Mouse (Mus musculus): ENCODE measurements around the gene Rbm6. TPM values are rescaled to one million over a fixed set of nuclear protein-coding genes. Genes with fewer than 3 reads are reported as not detected.

Rbm6 gene
- polyA plus RNA-seq, 1 experiment from 2014 or later = 121 TPM

GRCm38 (mm10) chr9:107904726-107905125, 31.7 kb upstream of the Rbm6 start:
- H3K36me3 ChIP-seq = peaks cover 5% of the 10 kb centered on the region
- no peaks in the 10 kb centered on the region for H3K9me3 ChIP-seq
- no peak overlapping the region for H3K9ac ChIP-seq
- H3K27ac ChIP-seq = no peak overlapping the region
- 0 out of 2 replicates have a peak, but pooled peaks have one; percentile 23 for ATAC-seq (ENCODE audit: low FRiP score, low read depth)
- WGBS = 10% methylated on average over 4 of the region's 4 CpGs
- no peak overlapping the region for H3K4me3 ChIP-seq
- peaks cover 25% of the 10 kb centered on the region for H3K4me1 ChIP-seq
- H3K4me2 ChIP-seq (replicated peaks) = no peak overlapping the region
- H3K27me3 ChIP-seq (replicated peaks) = peaks cover 26% of the 10 kb centered on the region

GRCm38 (mm10) chr9:107901627-107901914, 28.5 kb upstream of the Rbm6 start:
- 0 out of 2 replicates have a peak, but pooled peaks have one; percentile 23 for ATAC-seq (ENCODE audit: low FRiP score, low read depth)
- Histone ChIP-seq H3K36me3 (peaks cover 9% of the 10 kb centered on the region), H3K9me3 (no peaks in the 10 kb centered on the region), H3K9ac (no peak overlapping the region), H3K27me3 (replicated peaks) (peaks cover 27% of the 10 kb centered on the region), H3K4me1 (peaks cover 16% of the 10 kb centered on the region), H3K4me3 (peak overlapping the region; percentile 24; the same call in 1 of the 2 replicates), H3K27ac (no peak overlapping the region), H3K4me2 (replicated peaks) (peak overlapping the region; percentile 65)
- 12% methylated on average over 17 of the region's 17 CpGs for WGBS

GRCm38 (mm10) chr9:107900840-107901626, 28.0 kb upstream of the Rbm6 start:
- ATAC-seq (ENCODE audit: low FRiP score, low read depth) = peak; percentile 19; the same call in 1 of the 2 replicates
- H3K9me3 ChIP-seq = no peaks in the 10 kb centered on the region
- H3K27ac ChIP-seq = no peak overlapping the region
- H3K4me1 ChIP-seq = peaks cover 11% of the 10 kb centered on the region; the same call in 1 of the 2 replicates
- peaks cover 26% of the 10 kb centered on the region for H3K27me3 ChIP-seq (replicated peaks)
- 3% methylated on average over 44 of the region's 44 CpGs for WGBS
- peak overlapping the region; percentile 65 for H3K4me2 ChIP-seq (replicated peaks)
- peaks cover 9% of the 10 kb centered on the region for H3K36me3 ChIP-seq
- H3K9ac ChIP-seq = peak overlapping the region; percentile 42; the same call in 1 of the 2 replicates
- H3K4me3 ChIP-seq = peak overlapping the region; percentile 24

GRCm38 (mm10) chr9:107899855-107900254, 26.8 kb upstream of the Rbm6 start:
- H3K4me3 ChIP-seq = no peak overlapping the region
- H3K4me2 ChIP-seq (replicated peaks) = no peak overlapping the region
- H3K27ac ChIP-seq = no peak overlapping the region
- 77% methylated on average over 12 of the region's 12 CpGs for WGBS
- peaks cover 24% of the 10 kb centered on the region for H3K27me3 ChIP-seq (replicated peaks)
- peaks cover 9% of the 10 kb centered on the region for H3K36me3 ChIP-seq
- peaks cover 11% of the 10 kb centered on the region; the same call in 1 of the 2 replicates for H3K4me1 ChIP-seq
- no peak for ATAC-seq (ENCODE audit: low FRiP score, low read depth)
- H3K9ac ChIP-seq = no peak overlapping the region
- H3K9me3 ChIP-seq = no peaks in the 10 kb centered on the region

- Histone ChIP-seq H3K4me2 (replicated peaks) (no peak overlapping the region), H3K36me3 (peaks cover 9% of the 10 kb centered on the region), H3K4me1 (peaks cover 11% of the 10 kb centered on the region; the same call in 1 of the 2 replicates), H3K27ac (no peak overlapping the region), H3K9ac (no peak overlapping the region), H3K9me3 (no peaks in the 10 kb centered on the region), H3K27me3 (replicated peaks) (peaks cover 24% of the 10 kb centered on the region), H3K4me3 (no peak overlapping the region)
- WGBS = 88% methylated on average over 10 of the region's 10 CpGs
- ATAC-seq (ENCODE audit: low FRiP score, low read depth) = no peak
Measured at GRCm38 (mm10) chr9:107898563-107898962, 25.5 kb upstream of the Rbm6 start.

- H3K9ac ChIP-seq = no peak overlapping the region
- 95% methylated on average over 1 of the region's 1 CpGs for whole genome bisulfite sequencing
- H3K4me3 ChIP-seq = no peak overlapping the region
- ATAC-seq (ENCODE audit: low FRiP score, low read depth) = no peak
- peaks cover 12% of the 10 kb centered on the region for H3K4me1 ChIP-seq
- H3K27ac ChIP-seq = no peak overlapping the region
- H3K36me3 ChIP-seq = peaks cover 4% of the 10 kb centered on the region; the same call in 1 of the 2 replicates
- H3K4me2 ChIP-seq (replicated peaks) = no peak overlapping the region
- H3K27me3 ChIP-seq (replicated peaks) = peaks cover 11% of the 10 kb centered on the region; the same call in 1 of the 2 replicates
- no peaks in the 10 kb centered on the region for H3K9me3 ChIP-seq
Measured at GRCm38 (mm10) chr9:107891023-107891422, 18.0 kb upstream of the Rbm6 start.

GRCm38 (mm10) chr9:107890260-107890659, 17.2 kb upstream of the Rbm6 start:
- Histone ChIP-seq H3K9ac (no peak overlapping the region), H3K9me3 (no peaks in the 10 kb centered on the region), H3K4me3 (no peak overlapping the region), H3K4me1 (peaks cover 12% of the 10 kb centered on the region), H3K27ac (no peak overlapping the region), H3K27me3 (replicated peaks) (peaks cover 15% of the 10 kb centered on the region; the same call in 1 of the 2 replicates), H3K4me2 (replicated peaks) (no peak overlapping the region), H3K36me3 (0 out of 2 replicates have a peak, but pooled peaks cover 4% of the 10 kb centered on the region)
- 89% methylated on average over 6 of the region's 6 CpGs for WGBS
- ATAC-seq (ENCODE audit: low FRiP score, low read depth) = no peak

GRCm38 (mm10) chr9:107888267-107888850, 15.3 kb upstream of the Rbm6 start:
- 0 out of 2 replicates have a peak, but pooled peaks cover 4% of the 10 kb centered on the region for H3K36me3 ChIP-seq
- peak overlapping the region; percentile 61 for H3K4me3 ChIP-seq
- H3K4me1 ChIP-seq = peaks cover 12% of the 10 kb centered on the region
- H3K27me3 ChIP-seq (replicated peaks) = peaks cover 15% of the 10 kb centered on the region; the same call in 1 of the 2 replicates
- peak; percentile 75; the same call in 1 of the 2 replicates for ATAC-seq (ENCODE audit: low FRiP score, low read depth)
- 1% methylated on average over 18 of the region's 18 CpGs for WGBS
- H3K27ac ChIP-seq = peak overlapping the region; percentile 11; the same call in 1 of the 2 replicates
- no peaks in the 10 kb centered on the region for H3K9me3 ChIP-seq
- H3K9ac ChIP-seq = peak overlapping the region; percentile 70
- H3K4me2 ChIP-seq (replicated peaks) = peak overlapping the region; percentile 81

GRCm38 (mm10) chr9:107887804-107888266, 14.8 kb upstream of the Rbm6 start, which contains the start of gene Mon1a:
Gene Mon1a (plus strand): TSS chr9:107888151.
- peak within 1 kb of the TSS; percentile 70 for H3K9ac ChIP-seq
- H3K27ac ChIP-seq = peak within 1 kb of the TSS; percentile 11; the same call in 1 of the 2 replicates
- WGBS = under 1% methylated on average over 28 of the region's 28 CpGs
- H3K4me1 ChIP-seq = peaks cover 12% of the 10 kb centered on the region
- 0 out of 2 replicates have a peak, but pooled peaks cover 4% of the 10 kb centered on the region for H3K36me3 ChIP-seq
- H3K4me2 ChIP-seq (replicated peaks) = peak within 1 kb of the TSS; percentile 81
- peaks cover 15% of the 10 kb centered on the region; the same call in 1 of the 2 replicates for H3K27me3 ChIP-seq (replicated peaks)
- ATAC-seq (ENCODE audit: low FRiP score, low read depth) = peak; percentile 94
- H3K4me3 ChIP-seq = peak within 1 kb of the TSS; percentile 61
- no peaks in the 10 kb centered on the region for H3K9me3 ChIP-seq

GRCm38 (mm10) chr9:107880411-107880810, 7.4 kb upstream of the Rbm6 start:
- Histone ChIP-seq H3K27ac (no peak overlapping the region), H3K27me3 (replicated peaks) (no peaks in the 10 kb centered on the region), H3K4me1 (no peaks in the 10 kb centered on the region), H3K4me3 (no peak overlapping the region), H3K9me3 (no peaks in the 10 kb centered on the region), H3K4me2 (replicated peaks) (no peak overlapping the region), H3K9ac (no peak overlapping the region), H3K36me3 (no peaks in the 10 kb centered on the region)
- no peak for ATAC-seq (ENCODE audit: low FRiP score, low read depth)
- 73% methylated on average over 4 of the region's 4 CpGs for WGBS

GRCm38 (mm10) chr9:107872350-107873098, 513 bp downstream of the Rbm6 start:
- peak overlapping the region; percentile 92 for H3K27ac ChIP-seq
- under 1% methylated on average over 79 of the region's 80 CpGs for WGBS

More at GRCm38 (mm10) chr9:107872350-107873098, 513 bp downstream of the Rbm6 start:
- Histone ChIP-seq H3K4me1 (peaks cover 9% of the 10 kb centered on the region), H3K36me3 (peaks cover 3% of the 10 kb centered on the region; the same call in 1 of the 2 replicates), H3K9ac (peak overlapping the region; percentile 99), H3K4me3 (peak overlapping the region; percentile 98), H3K4me2 (replicated peaks) (peak overlapping the region; percentile 70), H3K9me3 (no peaks in the 10 kb centered on the region), H3K27me3 (replicated peaks) (no peaks in the 10 kb centered on the region)
- ATAC-seq (ENCODE audit: low FRiP score, low read depth) = peak; percentile 100

Measured in neural tube, embryonic 12.5 days (tissue).